Mouse (Mus musculus) layer of hippocampus, adult 9-10 months (tissue): ENCODE measurements at regions not wholly inside any gene's neighbourhood (a gene's known extent, or its start where the extent isn't known, plus 50 kb on each side); places are given as distances from the start of the nearest gene placed in this dataset.
"Not testable (repeated sequence)": the region's sequence is repeated elsewhere in the genome, so short reads cannot be mapped to it uniquely, and the experiment has no call there.

ENCODE experiments used
- DNase-seq: peaks from one replicate; pipeline ENCODE4 v3.0.0; 2022; ENCODE audit warnings: low spot score

DNA sequence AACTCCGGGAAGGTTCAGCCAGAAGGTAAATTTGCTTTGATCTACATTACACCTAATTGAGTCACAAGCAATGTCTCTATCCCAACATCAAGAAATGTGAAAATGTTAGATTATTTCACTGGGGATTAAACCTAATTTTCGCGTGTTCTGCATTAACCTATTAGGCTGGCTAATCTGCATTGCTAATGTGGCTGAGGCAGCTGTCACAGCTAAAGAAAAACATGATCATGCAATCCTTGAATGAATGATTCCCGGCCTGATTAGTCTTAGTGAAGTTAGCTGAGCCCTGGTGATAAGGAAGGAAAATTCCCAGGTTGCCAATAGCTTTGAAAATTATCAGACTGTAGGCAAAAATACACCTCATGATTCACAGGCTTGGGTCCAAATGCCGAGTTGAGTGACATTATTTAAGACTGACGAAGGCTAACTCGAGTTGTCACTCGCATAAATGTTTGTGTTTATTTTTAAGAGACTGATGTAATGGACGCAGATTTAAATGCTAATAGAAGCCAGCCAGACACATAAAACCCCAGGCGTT is 131.5 kb upstream of the Kiz start:
- DNase-seq, result no peak

DNA sequence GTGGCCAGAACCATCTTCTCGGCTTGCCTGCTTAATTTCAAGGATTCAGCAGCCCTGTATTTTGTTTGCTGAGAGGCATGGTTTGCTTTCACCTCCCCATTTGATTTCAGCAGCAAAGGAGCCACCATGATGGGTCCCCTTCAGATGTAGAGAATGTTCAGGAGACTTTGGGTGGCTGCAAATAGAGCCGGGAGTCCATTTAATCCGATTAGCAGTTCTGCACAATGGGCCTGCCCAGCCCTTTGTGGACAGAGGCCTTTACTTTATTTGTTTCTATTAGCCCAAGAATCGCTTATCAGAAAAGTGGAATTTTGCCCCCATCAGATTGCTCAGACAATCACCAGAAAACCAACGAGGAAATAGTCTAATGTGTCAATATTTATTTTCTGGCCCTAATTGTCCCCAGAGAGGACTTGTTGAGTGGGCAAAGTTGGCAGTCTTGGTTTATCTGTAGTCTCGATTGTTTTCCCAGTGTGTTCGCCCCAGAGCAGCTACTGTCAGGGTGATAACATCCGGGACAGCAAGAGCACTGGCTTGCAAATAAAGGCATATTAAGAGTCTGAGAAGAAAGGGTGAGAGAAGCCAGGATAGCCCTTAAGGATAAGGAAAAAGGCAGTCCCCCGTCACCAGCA is 130.6 kb upstream of the Kiz start:
- DNase-seq, result no peak

DNA sequence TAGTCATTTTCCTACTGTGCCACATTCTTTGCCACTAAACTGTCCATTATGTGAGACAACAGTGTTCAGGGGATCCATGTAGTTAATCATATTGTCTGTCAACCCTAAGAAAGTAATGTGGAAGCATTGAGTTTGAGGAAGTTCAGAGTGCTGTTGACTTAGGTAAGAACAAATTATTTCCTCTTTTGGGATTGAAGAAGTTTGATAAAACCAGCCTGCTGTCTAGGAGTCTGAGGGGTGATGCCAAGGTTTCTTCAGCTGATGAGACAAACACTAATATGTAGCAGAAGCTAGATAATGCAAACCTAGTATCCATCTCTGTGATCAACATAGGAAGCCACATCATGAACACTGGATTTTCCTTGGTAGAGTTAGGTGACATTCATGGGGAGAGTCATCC is 127.0 kb upstream of the Kiz start:
- no peak for DNase-seq

DNA sequence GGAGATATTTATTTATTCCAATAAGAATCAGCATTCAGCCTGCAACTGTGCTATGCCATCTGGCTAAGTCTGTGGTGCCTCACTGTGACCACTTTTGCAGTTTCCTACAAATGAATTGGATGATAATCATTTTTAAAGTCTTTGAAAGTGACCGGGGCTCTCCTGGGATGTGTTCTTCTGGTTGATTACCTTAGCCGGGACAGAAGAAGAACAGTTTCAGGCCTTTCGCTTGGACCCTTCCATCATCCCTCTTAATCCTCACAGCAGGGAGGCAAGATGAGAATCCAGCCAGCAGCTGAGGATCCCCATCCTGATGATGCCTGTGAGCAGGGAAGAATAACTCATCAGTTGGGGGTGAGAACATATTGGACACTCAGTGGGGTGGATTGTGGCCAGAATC is 124.6 kb upstream of the Kiz start:
- no peak for DNase-seq

DNA sequence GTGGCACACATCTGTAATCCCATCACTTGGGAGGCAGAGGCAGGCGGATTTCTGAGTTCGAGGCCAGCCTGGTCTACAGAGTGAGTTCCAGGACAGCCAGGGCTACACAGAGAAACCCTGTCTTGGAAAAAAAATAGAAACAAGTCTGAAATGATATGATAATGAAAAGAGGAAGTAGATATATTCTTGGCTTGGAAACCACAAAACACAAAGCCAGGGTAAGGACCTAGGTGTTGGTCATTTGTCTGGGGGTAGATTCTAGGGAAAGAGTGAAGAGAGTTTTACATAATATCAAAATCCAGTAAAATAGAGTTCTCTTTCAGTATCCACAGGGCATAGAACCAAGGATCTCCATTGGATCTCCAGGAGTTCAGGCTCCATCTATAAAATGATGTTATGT is 122.8 kb upstream of the Kiz start:
- not testable (repeated sequence) for DNase-seq

DNA sequence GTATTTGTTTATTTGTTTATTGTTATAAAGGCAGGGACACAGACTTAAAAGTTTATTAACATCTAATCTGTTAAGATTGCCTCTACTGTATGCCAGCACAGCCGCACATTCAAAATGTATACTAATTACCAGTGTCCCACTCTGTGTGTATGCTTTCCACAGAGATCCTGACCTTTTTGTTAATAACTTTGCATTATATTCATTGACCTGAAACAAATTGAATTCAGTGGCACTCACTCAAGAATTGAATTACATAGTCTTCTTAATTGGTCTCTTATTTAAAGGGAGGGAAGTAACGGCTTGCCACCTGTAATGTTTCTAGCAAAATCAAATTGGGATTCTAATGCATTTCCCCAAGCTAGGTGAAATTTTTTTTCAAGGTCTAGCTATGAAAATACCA is 111.3 kb upstream of the Kiz start:
- DNase-seq, result no peak

DNA sequence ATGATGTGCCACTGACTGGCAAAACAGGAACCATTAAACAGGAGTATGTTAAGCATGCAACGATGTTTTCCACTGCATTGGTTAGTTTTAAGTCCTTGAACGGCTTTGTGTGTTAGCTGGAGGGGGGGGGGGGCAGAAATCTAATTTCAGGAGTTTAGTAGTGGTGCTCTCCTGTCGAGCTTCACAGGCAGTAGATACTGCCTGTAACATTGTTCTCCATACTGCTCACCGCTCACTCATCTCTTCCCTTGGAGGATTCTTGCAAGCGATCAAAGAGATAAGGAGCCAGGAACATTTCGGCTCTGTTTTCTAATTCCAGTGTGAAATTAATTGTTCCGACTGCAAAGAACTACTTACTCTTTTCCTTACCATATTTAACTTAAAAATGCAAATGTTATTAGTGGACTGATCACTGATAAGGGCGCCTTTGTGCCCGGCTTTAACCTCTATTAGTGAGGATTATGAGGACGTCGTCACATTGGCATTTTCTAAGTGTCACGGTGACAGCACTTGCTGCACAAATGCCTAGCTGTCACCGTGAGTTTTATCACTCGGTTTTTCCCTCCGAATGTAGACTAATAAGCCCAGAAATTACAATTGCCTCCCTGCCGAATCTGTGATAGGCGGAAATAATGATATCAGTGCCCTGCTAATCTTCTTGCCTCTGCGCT is 110.5 kb upstream of the Kiz start:
- no peak for DNase-seq

DNA sequence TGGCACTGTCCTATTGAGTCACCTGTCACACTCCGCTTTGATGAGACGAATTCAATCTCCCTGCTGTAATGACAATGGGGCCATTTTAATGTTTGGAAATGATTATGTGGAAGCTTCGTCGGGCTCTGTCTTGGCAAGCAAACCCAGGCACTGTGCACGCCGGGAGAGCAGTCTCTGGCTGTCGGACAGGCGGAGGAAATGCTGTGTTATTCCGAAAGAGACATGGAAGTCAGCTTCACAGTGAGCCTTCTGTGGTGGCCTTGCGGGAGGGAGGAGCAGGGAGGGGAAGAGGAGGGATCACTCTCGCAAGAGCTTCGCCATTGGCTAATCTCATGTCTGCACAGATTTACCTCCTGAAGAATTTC is 110.0 kb upstream of the Kiz start:
- DNase-seq, result peak; percentile 25

DNA sequence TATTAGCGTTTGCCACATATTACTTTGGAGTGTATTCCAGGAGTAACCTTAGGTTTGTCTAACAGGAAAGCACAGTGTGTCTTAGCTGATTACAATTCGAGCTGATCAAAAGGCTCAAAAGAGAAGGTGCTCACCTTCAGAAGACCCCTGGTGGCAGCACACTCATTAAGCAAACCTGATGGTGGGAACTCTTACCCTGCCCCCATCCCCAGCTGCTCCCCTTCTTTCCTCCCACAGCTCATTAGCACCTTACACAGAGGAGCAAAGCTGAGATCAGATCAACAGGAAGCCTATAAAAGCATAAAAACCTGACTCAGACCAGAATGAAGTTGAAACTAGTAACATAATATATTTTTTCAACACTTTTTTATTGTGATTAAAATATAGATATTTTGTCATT is 101.7 kb upstream of the Kiz start:
- DNase-seq, result no peak

GRCm38 (mm10) chr2:146763522-146764144 is 92.0 kb upstream of the Kiz start:
- no peak for DNase-seq

DNA sequence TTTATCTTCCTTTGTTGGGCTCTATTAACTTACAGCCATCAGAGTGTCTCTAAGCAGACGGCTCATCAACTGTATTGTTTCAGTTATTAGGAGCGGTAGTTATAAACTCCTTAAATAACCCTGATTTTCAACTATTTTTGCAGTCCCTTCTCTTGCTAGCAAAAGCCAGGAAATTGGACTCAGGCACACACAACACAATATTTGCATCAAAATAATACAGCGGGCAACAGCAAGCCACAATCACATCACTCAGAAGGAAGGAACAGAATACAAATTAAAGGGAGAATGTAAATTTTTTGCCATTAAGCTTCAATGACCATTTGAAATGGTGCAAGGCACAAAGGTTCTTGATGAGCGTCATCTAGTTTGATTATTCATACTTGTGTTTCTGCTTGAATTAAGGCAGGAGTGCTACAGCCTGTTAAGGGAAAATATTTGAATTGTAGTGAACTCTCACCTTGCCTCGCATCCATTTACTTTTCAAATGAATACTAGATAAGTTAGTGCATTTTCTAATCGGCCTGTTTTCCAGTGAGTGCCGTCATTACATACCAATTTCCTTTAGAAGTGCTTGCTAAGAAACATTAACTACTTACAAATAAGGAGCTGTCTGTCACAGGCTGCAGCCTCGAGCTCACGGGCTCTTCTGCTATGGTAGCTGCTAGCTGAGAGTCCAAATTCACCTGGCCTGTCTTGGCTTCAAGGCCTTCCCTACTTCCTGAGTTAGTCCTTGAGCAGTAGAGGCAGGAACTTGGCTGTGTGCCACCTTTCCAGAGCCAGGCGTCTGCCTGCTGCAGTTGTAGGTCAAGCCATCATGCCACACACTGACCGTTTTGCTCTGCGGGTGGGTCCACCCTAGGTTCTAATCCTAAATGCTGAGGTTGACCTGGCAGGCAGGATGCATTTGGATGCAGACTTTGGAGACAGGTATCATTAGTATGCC is 91.1 kb upstream of the Kiz start:
- DNase-seq, result no peak

DNA sequence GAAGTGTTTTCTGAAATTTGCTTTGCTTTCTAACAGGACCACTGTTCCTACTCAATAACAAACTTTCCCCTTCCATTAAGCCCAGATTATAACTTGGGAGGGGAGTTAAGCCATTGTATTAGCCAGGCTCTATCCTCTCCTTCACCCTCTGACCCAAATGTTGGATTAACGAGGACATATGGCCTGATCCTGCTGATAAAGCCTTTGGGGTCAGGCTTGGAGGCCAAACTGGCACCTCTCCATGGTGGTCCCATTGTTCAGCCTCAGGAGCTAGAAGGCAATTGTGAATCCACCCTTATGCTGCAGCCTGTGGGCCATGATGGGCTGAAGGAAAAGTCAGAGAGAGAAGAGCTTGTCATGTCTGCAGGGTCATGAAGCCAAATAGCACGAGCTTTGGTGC is 80.8 kb upstream of the Kiz start:
- no peak for DNase-seq

DNA sequence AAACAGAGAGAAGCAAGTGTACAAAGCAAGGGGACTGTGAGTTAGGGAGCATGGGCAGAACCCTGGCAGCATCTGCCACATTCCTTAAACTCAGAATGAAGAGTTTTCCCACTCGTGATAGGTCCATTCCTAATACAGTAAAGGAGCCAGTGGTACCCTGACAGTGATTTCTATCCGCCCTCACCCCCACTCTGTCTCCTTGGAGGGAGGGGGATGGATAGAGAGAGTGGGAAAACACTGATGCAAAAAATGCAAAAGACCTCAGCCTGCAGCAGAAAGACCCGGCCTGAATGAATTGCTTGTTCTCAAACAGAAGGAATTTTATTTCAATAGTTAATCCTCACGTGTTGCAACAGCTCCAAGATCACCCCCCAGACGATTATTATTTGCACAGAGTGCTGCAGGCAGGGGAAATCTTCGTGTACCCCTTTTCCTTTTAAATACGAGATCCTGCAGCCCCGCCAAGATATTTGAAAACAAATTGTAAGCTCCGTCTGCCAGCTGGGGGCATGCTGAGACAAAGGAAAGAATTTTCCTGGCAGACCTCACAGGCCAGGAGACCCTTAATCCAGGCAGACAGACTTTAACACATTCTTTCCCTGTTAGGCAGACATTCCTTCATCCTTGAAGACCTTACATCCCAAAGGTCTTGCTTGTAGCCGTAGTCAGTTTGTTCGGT is 68.4 kb upstream of the Kiz start:
- DNase-seq, result no peak

DNA sequence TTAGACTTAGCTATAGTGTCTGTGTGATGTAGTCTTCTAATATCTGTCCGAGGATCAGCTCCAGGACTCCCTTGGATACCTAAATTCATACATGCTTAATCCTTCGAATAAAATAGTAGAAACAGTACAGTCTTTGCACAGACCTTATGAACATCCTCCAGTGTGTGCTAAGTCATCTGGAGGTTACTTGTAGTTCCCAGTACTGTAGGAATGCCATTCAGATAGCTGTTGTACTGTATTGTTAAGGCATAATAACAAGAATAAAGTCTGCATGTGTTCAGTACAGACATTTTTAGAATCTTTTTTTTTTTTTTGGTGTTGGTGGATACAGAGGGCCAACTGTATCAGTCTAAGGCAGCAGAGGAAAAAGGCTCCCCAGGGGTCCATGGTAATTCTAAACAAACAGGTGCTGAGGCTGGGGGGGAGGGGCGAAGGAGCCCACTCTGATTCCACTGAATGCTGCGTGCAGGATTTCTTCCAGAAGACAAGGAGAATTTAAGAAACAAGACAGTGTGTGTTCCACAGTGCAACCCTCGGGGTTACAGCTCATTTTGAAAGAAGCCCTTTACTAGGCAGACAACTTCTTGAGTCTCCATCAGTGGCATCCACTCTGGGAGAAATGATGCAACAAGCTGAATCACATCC is 67.7 kb upstream of the Kiz start:
- no peak for DNase-seq

- no peak for DNase-seq
Measured at GRCm38 (mm10) chr2:146792844-146793420, 62.7 kb upstream of the Kiz start.

- no peak for DNase-seq
Measured at GRCm38 (mm10) chr2:146802973-146803372, 52.7 kb upstream of the Kiz start.
